Mouse (Mus musculus) layer of hippocampus, adult 11-12 months (tissue): Measurements from ENCODE around the gene B3gnt2.
"Not testable (repeated sequence)": the region's sequence is repeated elsewhere in the genome, so short reads cannot be mapped to it uniquely, and the experiment has no call there.

Source experiments
- DNase-seq: peaks from one replicate; pipeline ENCODE4 v3.0.0; 2022; ENCODE audit warnings: low spot score

B3gnt2 gene

DNA sequence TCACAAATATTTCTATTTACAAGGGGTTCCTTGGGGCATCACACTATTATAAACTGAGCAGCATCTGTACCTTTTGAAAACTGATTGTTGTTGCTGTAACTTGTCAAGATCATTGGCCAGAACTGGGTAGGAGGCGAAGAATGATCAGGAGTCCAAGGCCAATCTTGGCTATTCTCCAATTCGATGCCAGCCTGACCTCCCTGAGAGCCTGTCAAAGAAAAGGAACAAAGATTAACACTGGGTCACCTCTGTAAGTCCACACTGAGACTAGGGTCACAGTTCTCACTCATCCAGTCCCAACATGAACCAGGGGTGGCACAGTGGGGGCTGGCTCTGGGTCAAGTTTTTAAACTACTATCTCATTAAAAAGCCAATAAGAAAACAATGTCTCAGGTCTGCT, 85.9 kb downstream of the B3gnt2 start:
- no peak for DNase-seq

DNA sequence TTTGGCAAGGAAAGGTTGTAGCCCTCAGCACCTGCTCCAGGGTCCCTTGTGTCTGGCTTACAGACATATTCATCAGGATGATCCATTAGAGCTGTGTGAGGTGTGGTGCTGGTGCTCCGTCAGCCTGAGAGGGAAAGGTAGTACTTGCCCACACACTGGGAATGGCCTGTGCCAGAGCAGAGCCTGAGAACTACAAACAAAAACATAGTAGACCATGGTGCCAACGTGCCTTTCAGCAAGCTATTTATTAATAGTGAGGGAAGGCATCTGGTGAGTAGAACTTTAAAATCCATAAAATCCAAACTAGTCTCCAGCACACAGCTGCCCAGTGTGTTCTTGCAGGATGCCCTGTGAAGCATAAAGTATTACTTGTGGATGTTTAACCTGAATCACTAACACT, 94.5 kb downstream of the B3gnt2 start:
- DNase-seq = no peak

GRCm38 (mm10) chr11:22765425-22765824, 95.3 kb downstream of the B3gnt2 start:
- no peak for DNase-seq

DNA sequence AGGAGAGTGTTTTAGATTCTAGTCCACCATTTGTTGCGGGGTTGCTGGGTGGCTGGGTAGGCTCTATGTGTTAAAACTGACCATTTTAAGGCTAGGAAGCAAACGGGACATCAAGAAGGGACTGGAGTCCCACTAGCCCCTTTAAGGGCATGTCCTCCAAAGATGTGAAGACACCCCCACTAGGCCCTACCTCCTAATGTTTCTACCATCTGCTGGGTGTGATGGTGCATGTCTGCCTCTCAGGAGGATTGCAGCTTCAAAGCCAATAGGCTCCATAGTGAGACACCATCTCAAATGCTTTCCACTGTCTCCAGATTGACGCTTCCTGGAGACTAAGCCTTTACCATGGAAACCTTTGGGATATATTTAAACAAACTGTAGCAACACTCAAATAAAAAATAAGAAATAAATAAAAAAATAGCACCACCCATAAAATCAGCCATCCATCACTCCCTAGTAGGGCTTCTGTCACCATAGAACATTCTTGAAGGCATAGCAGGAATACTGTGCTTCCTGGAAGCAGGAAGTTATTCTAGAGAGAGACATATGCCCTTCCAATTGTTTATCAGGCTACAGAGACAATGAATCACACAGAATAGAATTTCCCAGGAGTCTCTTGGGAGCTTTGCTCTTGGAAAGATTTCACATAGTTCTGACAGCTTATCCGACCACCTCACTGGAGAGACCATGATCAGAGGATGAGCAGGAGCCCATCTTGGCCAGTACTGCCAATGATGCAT, 97.0 kb downstream of the B3gnt2 start:
- DNase-seq = no peak

GRCm38 (mm10) chr11:22763055-22763454, 97.7 kb downstream of the B3gnt2 start:
- DNase-seq = no peak

DNA sequence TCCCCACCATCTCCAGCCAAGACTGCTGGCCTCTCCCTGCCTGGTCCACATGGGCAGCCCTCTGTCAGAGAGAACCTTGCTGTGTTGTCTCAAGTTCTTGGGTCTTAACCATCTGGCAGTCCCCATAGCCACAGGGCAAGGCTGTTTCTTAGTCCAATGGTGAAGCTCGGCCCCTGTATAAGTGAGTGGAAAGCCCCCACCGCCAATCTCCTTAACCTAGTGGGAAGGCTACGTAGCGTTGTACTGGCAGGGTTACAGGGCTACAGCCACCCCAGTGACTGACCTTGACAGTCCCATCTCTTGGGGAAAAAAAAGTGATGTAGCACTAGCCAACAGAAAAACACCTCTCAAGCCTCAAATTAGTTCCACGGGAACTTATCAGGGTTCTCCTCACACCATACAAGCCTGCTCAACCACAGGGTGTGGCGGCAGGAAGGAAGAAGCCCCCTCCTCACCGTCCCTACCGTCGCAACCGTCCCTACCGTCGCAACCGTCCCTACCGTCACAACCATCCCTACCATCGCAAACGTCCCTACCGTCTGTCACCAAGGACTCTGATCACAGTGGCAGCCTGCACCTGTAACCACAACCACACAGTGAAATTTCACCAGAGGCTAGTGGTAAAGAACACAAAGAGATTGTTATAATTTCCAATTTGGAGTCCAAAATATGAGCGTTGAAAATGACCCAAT, 98.4 kb downstream of the B3gnt2 start:
- no peak for DNase-seq

DNA sequence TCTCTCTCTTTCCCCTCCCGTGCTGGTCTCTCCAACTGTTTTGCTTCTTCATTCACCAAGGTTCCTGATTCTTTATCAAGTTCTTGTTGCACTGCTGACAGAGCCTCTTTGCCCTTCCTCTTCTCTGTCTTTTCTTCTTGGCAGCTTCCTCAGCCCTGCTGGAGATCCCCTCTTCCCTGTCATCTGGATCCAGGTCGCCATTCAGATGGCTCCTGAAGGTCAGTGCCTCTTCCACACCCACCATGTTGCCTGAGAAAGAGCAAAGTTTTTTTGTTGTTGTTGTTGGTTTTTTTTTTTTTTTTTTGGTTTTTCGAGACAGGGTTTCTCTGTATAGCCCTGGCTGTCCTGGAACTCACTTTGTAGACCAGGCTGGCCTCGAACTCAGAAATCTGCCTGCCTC, 101.0 kb downstream of the B3gnt2 start:
- no peak for DNase-seq

DNA sequence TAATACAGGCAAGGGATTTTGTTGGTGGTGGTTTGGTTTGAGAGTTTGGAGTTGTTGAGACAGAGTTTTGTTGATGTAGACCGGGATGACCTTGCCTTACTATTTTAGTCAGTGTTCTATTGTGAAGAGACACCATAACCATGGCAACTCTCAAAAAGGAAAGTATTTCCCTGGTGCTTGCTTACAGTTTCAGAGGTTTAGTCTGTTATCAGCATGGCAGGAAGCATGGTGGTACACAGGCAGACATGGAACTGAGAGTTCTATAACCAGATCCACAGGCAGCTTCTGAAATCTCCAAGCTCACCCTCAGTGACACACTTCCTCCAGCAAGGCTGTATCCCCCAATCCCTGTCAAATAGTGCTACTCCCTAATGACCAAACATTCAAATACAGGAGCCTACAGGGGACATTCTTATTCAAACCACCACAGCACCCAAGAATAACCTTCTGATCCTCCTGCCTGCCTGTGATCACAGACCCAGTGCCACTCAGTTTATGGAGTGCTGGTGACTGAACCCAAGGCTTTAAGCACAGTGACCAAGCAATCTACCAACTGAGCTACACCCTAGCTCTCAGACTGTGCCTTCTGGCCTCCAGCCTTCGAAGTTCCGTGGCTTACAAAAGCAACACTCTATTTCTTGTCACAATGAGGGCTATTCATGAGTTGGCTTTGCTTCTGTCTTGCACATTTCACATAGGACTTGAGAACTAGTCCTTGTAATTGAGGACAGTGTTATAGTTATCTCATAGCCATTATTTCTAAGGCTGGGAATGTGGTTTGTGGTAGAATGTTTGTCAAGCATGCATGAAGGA, 104.4 kb downstream of the B3gnt2 start:
- DNase-seq = no peak

DNA sequence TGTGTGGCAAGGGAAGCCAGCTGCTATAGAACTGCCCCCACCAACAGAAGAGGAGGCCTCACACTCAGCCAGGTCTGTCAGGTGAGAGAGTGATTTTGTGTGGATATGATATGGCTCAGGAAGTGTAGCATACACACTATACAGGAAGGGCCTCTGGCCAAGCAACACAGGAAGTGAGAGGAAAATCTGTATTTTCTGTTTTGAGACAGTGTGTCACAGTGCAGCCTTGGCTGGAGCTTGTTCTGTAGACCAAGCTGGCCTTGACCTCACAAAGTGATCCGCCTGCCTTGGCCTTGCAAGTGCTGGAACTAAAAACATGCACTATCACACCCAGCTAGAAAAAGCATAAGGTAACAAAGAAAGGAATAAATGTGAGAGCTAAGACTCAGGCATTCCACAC, 105.6 kb downstream of the B3gnt2 start:
- DNase-seq = no peak

GRCm38 (mm10) chr11:22752596-22752995, 108.2 kb downstream of the B3gnt2 start:
- DNase-seq = no peak

DNA sequence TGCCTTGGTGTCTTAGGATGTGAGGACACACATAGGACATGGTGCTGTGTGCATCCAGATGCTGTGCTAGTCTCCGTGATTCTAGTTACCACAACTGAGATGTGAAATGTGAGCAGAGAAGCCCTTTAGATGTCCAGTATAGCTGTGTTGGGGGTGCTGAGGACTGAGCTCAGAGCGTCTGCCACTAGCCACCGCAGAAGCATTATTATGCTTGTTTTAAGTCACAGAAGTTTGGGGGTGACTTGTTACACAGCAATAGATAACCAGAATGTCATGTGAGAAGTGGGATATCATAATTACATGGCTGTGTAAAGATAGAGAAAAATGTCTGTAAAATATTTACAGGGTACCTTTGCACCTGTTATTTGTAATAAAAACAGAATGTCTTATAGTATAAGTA, 109.2 kb downstream of the B3gnt2 start:
- DNase-seq = no peak

DNA sequence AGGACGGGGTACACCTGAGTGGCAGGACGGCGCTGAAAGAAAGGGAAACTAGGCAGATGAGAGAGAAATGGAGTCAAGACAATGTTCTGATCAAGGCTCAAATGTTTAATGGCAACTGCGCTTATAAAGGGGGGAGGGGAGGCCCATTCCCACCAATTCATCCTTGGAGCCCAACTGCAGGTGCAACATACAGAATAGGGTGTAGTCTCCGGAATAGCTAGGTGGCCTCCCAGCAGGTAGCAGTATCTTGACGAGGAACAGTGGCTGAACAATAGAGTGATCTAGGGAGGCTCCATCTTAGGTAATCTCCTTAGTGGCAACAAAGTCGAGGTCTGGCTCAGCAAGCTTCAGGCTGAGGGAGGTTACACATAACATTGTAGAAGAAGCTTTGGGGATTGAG, 113.4 kb downstream of the B3gnt2 start:
- no peak for DNase-seq

DNA sequence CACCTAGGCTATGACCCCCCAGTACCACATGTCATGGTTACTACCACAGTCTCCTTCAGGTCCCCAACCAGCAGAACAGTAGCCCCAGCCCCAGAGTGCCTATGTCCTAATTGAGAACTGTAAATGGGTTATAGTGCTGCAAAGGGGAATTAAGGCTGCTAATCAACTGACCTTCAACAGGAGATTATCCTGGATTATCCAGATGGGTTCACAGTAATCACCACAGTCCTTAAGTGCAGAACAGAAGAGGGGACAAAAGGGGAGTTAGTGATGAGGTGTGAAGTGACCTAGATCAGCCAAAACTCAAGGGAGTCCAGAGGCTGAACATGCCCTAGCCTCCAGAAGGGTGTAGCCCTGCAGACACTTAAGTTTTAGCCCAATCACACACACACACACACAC, 115.4 kb downstream of the B3gnt2 start:
- no peak for DNase-seq

GRCm38 (mm10) chr11:22743561-22744269, 117.0 kb downstream of the B3gnt2 start:
- no peak for DNase-seq

GRCm38 (mm10) chr11:22741998-22742626, 118.6 kb downstream of the B3gnt2 start:
- no peak for DNase-seq

GRCm38 (mm10) chr11:22741436-22741835, 119.3 kb downstream of the B3gnt2 start:
- DNase-seq = no peak

GRCm38 (mm10) chr11:22739497-22740288, 121.1 kb downstream of the B3gnt2 start:
- no peak for DNase-seq

DNA sequence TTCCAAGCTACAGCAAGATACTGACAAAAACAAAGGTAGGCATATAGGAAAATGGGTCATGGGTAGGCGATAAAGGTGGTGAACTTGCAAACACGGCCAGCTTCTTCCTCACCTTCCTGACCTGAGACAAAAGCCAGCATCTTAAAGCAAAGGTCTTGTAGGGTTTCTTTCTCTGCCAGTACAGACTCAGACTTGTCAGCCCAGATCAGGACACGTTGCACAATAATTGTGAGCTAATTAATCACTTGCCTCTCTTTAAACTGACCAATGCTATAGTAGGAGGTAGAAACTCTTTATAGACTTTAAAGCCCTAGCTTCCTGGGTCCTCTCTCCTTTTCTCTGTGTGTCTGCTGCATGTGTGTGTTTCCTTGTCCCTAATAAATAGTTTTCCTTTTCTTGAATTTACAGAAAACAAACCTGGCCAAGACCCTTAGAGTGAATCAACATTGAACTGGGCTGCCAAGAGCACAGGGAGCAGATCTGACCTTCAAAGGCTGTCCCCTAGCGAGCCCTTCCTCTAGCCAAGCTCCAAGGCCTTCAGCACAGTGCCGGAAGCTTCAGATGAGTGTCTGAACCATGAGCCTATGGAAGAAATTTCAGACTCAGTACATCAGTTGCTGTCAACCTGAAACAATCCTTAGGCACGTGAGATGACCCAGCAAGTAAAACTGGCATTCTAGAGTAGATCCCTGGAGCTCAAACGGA, 124.1 kb downstream of the B3gnt2 start:
- no peak for DNase-seq

GRCm38 (mm10) chr11:22735128-22735527, 125.6 kb downstream of the B3gnt2 start:
- not testable (repeated sequence) for DNase-seq

GRCm38 (mm10) chr11:22733936-22734335, 126.8 kb downstream of the B3gnt2 start:
- no peak for DNase-seq
